Mouse (Mus musculus): ENCODE measurements around the gene Dock2.

The Dock2 gene

GRCm38 (mm10) chr11:34348287-34348918 is 435.3 kb downstream of the Dock2 start:
- DNase-seq (ENCODE audit: low read depth, low spot score): no peak

- no peak for DNase-seq (ENCODE audit: low read depth, low spot score)
Measured at GRCm38 (mm10) chr11:34344310-34344709, 439.4 kb downstream of the Dock2 start.

- DNase-seq (ENCODE audit: low read depth, low spot score): no peak
Measured at GRCm38 (mm10) chr11:34343742-34344307, 439.9 kb downstream of the Dock2 start.

- no peak for DNase-seq (ENCODE audit: low read depth, low spot score)
Measured at GRCm38 (mm10) chr11:34339693-34340092, 444.0 kb downstream of the Dock2 start.

GRCm38 (mm10) chr11:34337907-34338306 is 445.8 kb downstream of the Dock2 start:
- no peak for DNase-seq (ENCODE audit: low read depth, low spot score)

GRCm38 (mm10) chr11:34332344-34333031 is 451.2 kb downstream of the Dock2 start:
- no peak for DNase-seq (ENCODE audit: low read depth, low spot score)

GRCm38 (mm10) chr11:34323664-34324063 is 460.0 kb downstream of the Dock2 start:
- no peak for DNase-seq (ENCODE audit: low read depth, low spot score)

GRCm38 (mm10) chr11:34319282-34319681 is 464.4 kb downstream of the Dock2 start:
- DNase-seq (ENCODE audit: low read depth, low spot score): no peak

GRCm38 (mm10) chr11:34317001-34317400 is 466.7 kb downstream of the Dock2 start:
- DNase-seq (ENCODE audit: low read depth, low spot score): no peak

GRCm38 (mm10) chr11:34316176-34316575 is 467.5 kb downstream of the Dock2 start:
- no peak for DNase-seq (ENCODE audit: low read depth, low spot score)

GRCm38 (mm10) chr11:34315383-34315782 is 468.3 kb downstream of the Dock2 start:
- DNase-seq (ENCODE audit: low read depth, low spot score): no peak

- DNase-seq (ENCODE audit: low read depth, low spot score): peak; percentile 20
Measured at GRCm38 (mm10) chr11:34314534-34315379, 468.9 kb downstream of the Dock2 start, which contains the start of gene Fam196b. Gene Fam196b (plus strand): TSS chr11:34314822.

- DNase-seq (ENCODE audit: low read depth, low spot score): no peak
Measured at GRCm38 (mm10) chr11:34312208-34312607, 471.5 kb downstream of the Dock2 start.

GRCm38 (mm10) chr11:34311717-34312116 is 472.0 kb downstream of the Dock2 start:
- no peak for DNase-seq (ENCODE audit: low read depth, low spot score)

GRCm38 (mm10) chr11:34309360-34309759 is 474.3 kb downstream of the Dock2 start:
- no peak for DNase-seq (ENCODE audit: low read depth, low spot score)

- no peak for DNase-seq (ENCODE audit: low read depth, low spot score)
Measured at GRCm38 (mm10) chr11:34308731-34309130, 475.0 kb downstream of the Dock2 start.

- no peak for DNase-seq (ENCODE audit: low read depth, low spot score)
Measured at GRCm38 (mm10) chr11:34306231-34306630, 477.5 kb downstream of the Dock2 start.

- DNase-seq (ENCODE audit: low read depth, low spot score): no peak
Measured at GRCm38 (mm10) chr11:34300064-34300463, 483.6 kb downstream of the Dock2 start.

GRCm38 (mm10) chr11:34299550-34299949 is 484.1 kb downstream of the Dock2 start:
- DNase-seq (ENCODE audit: low read depth, low spot score): no peak

- DNase-seq (ENCODE audit: low read depth, low spot score): no peak
Measured at GRCm38 (mm10) chr11:34297698-34298378, 485.9 kb downstream of the Dock2 start.

GRCm38 (mm10) chr11:34291304-34291703 is 492.4 kb downstream of the Dock2 start:
- no peak for DNase-seq (ENCODE audit: low read depth, low spot score)
